Mouse (Mus musculus) left cerebral cortex, adult 2 months (tissue): Measurements from ENCODE around the gene Cgref1. TPM values are rescaled to one million over a fixed set of nuclear protein-coding genes. Genes with fewer than 3 reads are reported as not detected.

Source experiments
- DNase-seq, 2 experiments: peaks; one replicate each; pipeline ENCODE4 v3.0.0; 2021 to 2022; ENCODE audit warnings: low spot score in 2 of 2, mixed read lengths in 1 of 2; ENCODE audit errors: extremely low spot score in 1 of 2
- H3K27ac ChIP-seq: fragments of 200-600 bp; 2 replicates; pipeline ENCODE4 v1.8.1; 2022
- H3K4me3 ChIP-seq: fragments of 200-600 bp; 2 replicates; pipeline ENCODE4 v1.8.1; 2022
- CTCF ChIP-seq: fragments of 200-600 bp; IDR thresholded peaks from 2 replicates; pipeline ENCODE4 v1.8.1; 2022; ENCODE audit warnings: antibody characterized with exemption, mild to moderate bottlenecking, moderate library complexity
- intact Hi-C: fragments of 180-260 bp; cut with DNase I; formaldehyde crosslinking; loops from one replicate; pipeline ENCODE4 v1.15.1; 2025
- total RNA-seq, 2 experiments: library from RNA; stranded (reverse); gene quantifications; 2 replicates each; pipeline ENCODE4 v1.2.3; 2021

The Cgref1 gene
- total RNA-seq, 2 experiments from 2014 or later = 24.2 to 26.0 TPM

DNA sequence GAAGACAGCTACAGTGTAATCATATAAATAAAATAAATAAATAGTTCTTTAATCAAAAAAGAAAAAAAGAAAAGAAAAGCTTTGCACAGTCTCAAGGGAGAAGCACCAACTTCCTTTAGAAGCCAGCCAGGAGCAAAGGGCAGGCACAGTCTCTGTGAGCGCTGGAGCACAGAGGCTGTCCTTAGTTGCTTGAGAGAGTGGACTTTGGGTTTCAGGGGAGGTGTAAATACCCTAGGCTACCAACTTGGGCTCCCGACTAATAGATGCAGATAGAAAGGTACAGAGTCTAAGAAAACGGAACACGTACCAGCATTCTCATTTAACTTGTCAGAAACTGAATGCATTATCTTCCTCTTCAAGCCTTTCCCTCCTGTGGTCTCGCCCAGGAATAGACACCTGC lies 3.2 kb upstream of the Cgref1 start:
- no peak for DNase-seq
- no peak for TF ChIP-seq CTCF
- Histone ChIP-seq H3K27ac (no peak overlapping the region), H3K4me3 (no peak overlapping the region)
- intact Hi-C loops = no loop called here

DNA sequence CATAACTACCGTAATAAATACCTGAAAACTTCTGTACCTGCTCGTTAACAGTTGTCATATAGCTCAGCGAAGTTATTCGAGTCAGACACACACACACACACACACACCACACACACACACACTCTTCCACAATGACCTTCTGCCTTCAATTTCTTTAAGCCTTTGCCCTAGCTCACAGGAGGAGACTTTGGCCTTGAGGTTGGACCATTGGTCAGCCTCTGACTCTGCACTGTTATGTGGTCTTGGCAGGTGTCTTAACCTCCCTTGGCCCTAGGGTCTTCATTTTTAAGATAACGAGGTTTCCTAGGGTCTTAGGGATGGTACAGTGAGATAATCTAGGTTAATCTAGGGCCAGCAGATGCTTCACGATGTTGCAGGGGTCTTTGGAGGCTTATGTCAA lies 1.0 kb downstream of the Cgref1 start:
- no peak for TF ChIP-seq CTCF
- intact Hi-C loops = no loop called here
- Histone ChIP-seq H3K27ac (no peak overlapping the region), H3K4me3 (peak overlapping the region; percentile 60)
- DNase-seq = no peak

DNA sequence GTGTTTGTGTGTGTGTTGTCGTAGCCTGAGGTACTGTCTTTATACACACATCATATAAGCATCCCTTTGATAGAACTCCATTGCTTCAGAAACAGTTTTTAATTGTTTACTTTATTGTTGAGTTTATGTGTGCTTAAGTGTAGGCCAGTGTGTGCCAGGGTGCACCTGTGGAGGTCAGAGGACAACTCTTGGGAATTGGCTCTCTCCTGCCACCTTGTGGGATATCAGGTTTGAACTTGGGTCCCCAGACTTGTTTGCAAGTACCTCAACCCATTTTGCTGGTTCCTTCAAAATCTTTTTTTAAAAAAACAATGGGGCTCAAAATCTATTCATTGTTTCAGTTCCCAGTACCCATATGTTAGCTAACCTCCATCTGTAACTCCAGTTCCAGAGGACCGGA lies 2.4 kb downstream of the Cgref1 start:
- peak; percentile 45 for TF ChIP-seq CTCF
- DNase-seq = no peak
- intact Hi-C loops = no loop called here
- H3K27ac ChIP-seq = no peak overlapping the region
- no peak overlapping the region for H3K4me3 ChIP-seq

DNA sequence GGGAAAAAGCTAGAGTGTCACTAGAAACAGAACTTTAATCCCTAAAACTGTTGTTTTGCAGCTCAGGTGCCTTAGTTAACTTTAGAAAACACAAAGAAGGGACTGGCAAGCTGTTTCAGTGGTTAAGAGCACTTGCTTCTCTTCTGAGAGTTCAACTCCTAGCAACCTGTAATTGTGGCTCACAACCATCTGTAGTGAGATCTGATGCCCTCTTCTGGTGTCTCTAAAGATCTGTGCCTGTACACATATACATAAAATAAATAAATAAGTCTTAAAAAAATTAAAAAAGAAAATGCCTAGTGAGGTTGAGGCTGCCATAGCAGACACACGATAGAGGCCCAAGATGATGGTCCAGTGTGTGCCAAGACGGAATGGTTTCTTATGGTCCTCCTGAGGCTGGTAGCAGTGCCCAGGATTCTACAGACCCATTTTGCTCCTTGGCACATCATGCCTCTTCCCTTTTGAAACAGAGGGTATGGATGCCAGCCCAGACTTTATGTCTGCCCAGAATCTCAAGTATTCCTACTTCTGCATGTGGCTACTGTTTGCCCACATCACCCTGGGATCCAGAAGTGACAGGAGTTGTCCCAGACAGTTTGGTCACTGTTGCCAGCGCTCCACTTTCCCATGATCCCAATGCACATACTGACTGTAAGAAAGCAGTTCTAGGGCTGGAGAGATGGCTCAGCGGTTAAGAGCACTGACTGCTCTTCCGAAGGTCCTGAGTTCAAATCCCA lies 10.5 kb downstream of the Cgref1 start:
- H3K27ac ChIP-seq = no peak overlapping the region
- intact Hi-C loops = loop anchor here (5.0 kb wide), 1 partner anchor 172 kb away; the partner anchor contains the start of genes Dnajc5g and Slc30a3
- no peak for DNase-seq
- peak; percentile 40 for TF ChIP-seq CTCF
- no peak overlapping the region for H3K4me3 ChIP-seq

DNA sequence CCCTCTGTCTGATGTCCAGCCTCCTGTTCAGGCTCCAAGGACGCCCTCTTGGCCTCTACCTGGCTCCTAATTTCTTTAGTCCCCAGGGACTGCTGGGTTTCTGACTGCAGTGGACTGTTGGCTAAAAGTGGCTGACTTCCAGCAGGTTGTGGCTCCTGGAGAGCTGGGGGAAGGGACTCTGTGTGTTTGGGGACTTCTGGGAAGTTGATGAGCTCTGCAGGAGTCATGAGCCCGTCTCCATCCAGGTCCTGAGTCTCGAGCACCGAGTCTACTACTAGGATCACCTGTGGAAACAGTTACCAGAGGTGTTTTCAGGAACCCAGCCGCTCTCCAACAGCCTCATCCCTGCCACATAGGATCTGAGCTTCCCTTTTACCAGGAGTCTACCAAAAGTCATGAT lies 11.7 kb downstream of the Cgref1 start:
- intact Hi-C loops = loop anchor here (5.0 kb wide), 1 partner anchor 174 kb away; the partner anchor contains the start of genes Dnajc5g and Slc30a3
- no peak for DNase-seq
- H3K4me3 ChIP-seq = no peak overlapping the region
- no peak for TF ChIP-seq CTCF
- H3K27ac ChIP-seq = no peak overlapping the region

DNA sequence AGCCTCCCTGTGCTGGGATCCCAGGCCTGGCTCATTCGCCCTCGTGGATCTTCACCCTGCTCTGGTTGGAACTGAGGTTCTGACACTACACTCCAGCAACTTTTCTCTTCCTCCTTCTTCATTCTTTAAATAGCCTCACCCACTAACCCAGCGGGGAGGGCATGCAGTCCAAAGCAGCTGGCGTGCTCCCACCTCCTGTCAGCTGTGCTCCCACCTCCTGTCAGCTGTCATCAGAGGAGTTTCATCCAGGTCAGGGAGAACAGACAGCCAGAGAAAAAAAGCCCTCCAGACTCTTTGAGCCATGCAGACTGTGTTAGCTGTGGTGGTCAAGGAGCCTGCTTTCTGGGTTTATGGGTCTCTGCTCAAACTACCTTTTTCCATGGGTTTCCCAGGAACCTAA lies 14.0 kb downstream of the Cgref1 start:
- intact Hi-C loops = loop anchor here (5.0 kb wide), 1 partner anchor 176 kb away; the partner anchor contains the start of genes Dnajc5g and Slc30a3
- TF ChIP-seq CTCF = no peak
- H3K4me3 ChIP-seq = no peak overlapping the region

DNA sequence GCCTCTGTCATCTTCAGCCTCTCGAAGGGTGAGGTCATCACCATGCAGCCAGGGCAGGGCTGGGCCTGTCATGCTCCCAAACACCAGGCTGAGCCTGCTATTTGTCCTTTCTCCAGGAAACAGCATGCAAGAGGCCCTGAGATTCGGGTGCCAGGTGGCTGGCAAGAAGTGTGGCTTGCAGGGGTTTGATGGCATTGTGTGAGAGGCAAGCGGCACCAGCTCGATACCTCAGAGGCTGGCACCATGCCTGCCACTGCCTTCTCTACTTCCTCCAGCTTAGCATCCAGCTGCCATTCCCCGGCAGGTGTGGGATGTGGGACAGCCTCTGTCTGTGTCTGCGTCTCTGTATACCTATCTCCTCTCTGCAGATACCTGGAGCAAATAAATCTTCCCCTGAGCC lies 14.5 kb downstream of the Cgref1 start:
- TF ChIP-seq CTCF = no peak
- Histone ChIP-seq H3K4me3 (no peak overlapping the region), H3K27ac (no peak overlapping the region)
- intact Hi-C loops = loop anchor here (1.0 to 5.0 kb wide), 2 partner anchors 73 to 176 kb away; partner anchors contain the start of genes Dnajc5g and Slc30a3
- no peak for DNase-seq

More for the DNA sequence above, 14.0 kb downstream of the Cgref1 start:
- no peak for DNase-seq
- H3K27ac ChIP-seq = no peak overlapping the region

DNA sequence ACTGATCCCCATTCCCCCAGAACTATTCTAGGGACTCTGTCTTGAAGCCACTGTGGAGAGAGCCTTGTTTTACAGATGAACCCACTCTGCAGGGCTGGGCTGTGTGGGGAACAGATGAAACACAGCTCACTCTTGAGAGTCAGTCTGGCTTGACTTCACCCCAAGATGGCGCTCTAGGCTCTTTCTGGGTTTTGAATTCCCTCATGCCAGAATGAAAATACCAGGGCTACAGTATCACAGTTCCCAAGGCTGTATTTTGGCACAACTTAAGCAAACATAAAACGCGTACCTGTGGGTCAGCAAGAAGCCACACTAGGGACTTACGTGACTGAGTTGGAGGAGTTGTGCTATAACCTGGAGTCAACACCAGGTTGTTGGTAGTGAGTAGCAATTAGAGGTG lies 15.3 kb downstream of the Cgref1 start:
- TF ChIP-seq CTCF = peak; percentile 82
- no peak overlapping the region for H3K27ac ChIP-seq
- intact Hi-C loops = loop anchor here (1.0 to 5.0 kb wide), 2 partner anchors 74 to 177 kb away; partner anchors contain the start of genes Dnajc5g and Slc30a3
- peak; percentile 72 to 80 for DNase-seq
- no peak overlapping the region for H3K4me3 ChIP-seq

DNA sequence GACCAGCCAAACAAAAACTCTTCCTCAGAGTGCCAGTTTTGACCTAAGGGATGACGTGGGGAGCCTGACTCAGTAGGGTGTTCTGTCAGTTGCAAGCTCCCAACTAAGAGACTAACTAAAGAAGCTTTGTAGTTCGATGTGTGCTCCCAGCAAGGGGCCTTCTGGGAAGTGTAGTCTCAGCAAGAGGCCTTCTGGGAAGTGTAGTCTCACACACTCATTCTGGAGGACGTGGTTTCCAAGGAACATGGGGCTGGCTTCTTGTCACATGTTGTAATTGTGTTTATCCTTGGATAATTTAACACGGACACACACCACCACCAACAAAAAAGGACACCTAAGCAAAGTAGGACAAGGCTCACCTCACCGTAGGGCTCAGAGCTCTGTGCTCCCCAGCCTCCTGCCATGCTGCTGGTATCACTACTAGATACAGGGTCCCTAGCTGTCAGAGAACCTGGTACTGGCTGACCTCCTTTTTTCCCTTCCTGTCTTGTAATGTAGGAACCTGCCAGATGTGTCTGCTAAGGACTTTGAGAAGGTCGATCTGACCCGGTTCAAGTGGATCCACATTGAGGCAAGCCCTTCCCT lies 17.4 kb downstream of the Cgref1 start:
- Histone ChIP-seq H3K4me3 (no peak overlapping the region), H3K27ac (peak overlapping the region; percentile 11; the same call in 1 of the 2 replicates)
- DNase-seq = no peak
- intact Hi-C loops = loop anchor here (10.0 kb wide), 1 partner anchor 1527 kb away; the partner anchor contains the start of gene Ppp1cb
- TF ChIP-seq CTCF = no peak

DNA sequence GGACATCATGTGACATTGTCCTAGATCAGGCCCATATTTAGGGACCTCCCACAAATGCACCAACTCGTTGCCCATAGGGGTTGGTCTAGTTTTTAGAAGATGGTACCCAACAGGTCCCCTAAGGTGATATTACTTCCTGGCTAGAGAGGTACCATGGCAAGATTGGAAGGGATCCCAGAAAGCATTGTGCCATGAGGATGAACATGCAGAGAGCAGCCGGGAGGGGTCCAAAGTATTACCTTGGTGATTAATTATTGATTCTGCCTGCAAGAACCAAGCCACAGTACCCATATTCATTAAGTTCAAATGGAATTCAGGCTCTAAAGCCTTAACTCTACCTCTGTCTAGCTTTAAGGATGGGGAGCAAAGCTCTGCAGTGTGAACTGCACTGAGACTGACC lies 19.3 kb downstream of the Cgref1 start:
- intact Hi-C loops = loop anchor here (10.0 kb wide), 1 partner anchor 1529 kb away; the partner anchor contains the start of gene Ppp1cb

DNA sequence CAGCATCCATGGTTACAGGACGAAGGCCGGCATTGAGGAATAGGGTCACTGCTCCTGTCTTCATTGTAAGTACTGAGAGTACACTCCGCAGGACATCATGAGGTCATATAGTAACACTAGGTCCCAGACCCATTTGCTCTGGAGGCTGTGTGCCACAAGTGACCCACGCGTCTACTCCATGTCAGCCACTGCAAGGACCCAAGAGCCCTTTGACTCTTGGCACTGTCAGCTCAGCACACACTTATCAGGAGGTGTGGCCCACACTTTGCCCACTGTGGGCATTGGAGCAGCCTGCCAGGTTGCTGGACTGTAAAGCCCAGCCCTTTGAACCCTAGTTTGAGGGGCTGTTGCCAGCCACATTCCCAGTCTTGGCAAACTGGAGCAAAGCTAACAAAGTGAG lies 20.2 kb downstream of the Cgref1 start:
- H3K4me3 ChIP-seq = no peak overlapping the region
- intact Hi-C loops = loop anchor here (10.0 kb wide), 1 partner anchor 1530 kb away; the partner anchor contains the start of gene Ppp1cb
- no peak overlapping the region for H3K27ac ChIP-seq
- no peak for TF ChIP-seq CTCF
- DNase-seq = no peak

More for the DNA sequence above, 19.3 kb downstream of the Cgref1 start:
- Histone ChIP-seq H3K27ac (no peak overlapping the region), H3K4me3 (no peak overlapping the region)
- no peak for DNase-seq
- no peak for TF ChIP-seq CTCF

DNA sequence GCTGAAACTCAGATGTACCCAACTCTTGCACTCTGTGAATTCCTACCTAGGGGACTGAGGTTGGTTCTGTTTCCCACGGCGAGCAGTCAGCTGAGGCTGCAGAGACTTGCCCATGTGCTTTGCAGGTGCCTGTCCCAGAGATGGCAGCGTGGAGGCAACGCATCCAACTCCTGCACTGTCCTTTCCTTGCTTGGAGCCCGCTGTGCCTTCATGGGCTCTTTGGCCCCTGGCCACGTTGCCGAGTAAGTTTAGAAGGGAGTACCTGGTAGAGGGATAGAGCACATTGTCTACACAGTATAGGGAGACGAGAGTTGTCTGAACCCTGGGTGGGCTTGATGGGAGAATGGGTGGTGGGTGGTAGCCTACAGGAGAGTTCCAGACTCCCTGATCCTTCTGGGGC lies 20.8 kb downstream of the Cgref1 start:
- Histone ChIP-seq H3K27ac (no peak overlapping the region), H3K4me3 (no peak overlapping the region)
- TF ChIP-seq CTCF = no peak
- DNase-seq = no peak
- intact Hi-C loops = loop anchor here (10.0 kb wide), 1 partner anchor 1530 kb away; the partner anchor contains the start of gene Ppp1cb
